Comparison of ENCODE assay signal across 14 mouse cellular contexts in the genomic region with DNA sequence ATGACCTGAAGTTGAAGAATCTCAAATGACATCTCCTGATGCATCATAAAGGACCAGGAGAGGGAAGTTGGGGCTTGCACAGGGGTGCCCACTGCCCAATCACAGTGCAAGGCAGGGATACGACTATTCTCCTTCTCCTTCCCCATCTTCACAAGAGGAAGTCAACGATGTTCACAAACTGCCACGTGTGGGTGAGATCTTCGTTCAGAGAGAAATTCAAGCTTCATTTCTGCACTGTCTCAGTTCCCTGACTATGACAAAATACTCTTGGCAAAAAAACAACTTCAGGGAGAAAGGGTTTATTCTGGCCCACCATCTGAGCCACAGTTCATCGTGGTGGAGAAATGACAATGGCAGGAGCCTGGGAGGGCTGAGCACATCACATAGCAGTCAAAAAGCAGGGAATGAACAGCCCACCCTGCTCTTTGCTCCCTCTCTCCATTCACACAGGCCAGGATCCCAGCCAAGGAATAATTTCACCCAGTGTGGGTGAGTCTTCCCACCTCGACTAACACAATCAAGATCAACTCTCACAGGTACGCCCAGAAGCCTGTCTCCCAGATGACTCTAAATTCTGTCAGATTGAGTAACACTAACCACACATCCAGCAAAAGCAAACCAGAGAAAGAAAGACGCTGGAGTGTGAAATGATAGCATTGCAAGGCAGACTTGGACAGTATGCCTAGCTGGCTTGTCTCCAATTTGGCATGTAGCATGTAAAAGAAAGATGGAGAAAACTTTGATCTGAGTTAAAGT. TPM values are rescaled to one million over a fixed set of nuclear protein-coding genes. Genes with fewer than 3 reads are reported as not detected.
DNase-seq lines count a peak whose midpoint lies in the region; ATAC-seq lines count a peak whose summit lies in the region.
"Had no signal": no experiment of that assay in that cellular context is flagged by ENCODE, and none has a peak within 500 bp of the region (broad histone marks: within the 10 kb centered on the region; RNA-seq: fewer than 3 reads in every experiment).

No protein-coding gene starts in this region.

- ATAC-seq in kidney, embryonic 15.5 days (replicated peaks; ENCODE audit: low FRiP score): no peak

- H3K36me3 ChIP-seq in kidney, embryonic 15.5 days: no peaks in the 10 kb centered on the region
- H3K36me3 ChIP-seq: G1E had no signal

- no peaks in the 10 kb centered on the region for H3K4me1 ChIP-seq in kidney, embryonic 15.5 days
- H3K4me1 ChIP-seq: megakaryocyte, embryonic 14.5 days had no signal

- H3K4me2 ChIP-seq in kidney, embryonic 15.5 days: no peak overlapping the region

- H3K9ac ChIP-seq in kidney, embryonic 15.5 days: no peak overlapping the region

- peak; percentile 18 for DNase-seq in adrenal gland, postnatal 14 days
- DNase-seq in adrenal gland, adult 2 months: no peak
- peak; percentile 11 to 17 for DNase-seq in kidney, postnatal 4 days
- DNase-seq in kidney, postnatal 10 days: no peak
- DNase-seq in left cerebral cortex, postnatal 14 days (ENCODE audit: low spot score in 2 of 2): peak; percentile 9 to 69
- DNase-seq in right cerebral cortex, postnatal 14 days: peak; percentile 22
- DNase-seq in urinary bladder, postnatal 14 days (ENCODE audit: low spot score): no peak
- DNase-seq: kidney, adult 18-20 months; layer of hippocampus, postnatal 36 days; spleen, adult 18-20 months had no signal

- intact Hi-C loops in left cerebral cortex, postnatal 14 days (cut with DNase I): no loop called here

- H3K27ac ChIP-seq in kidney, embryonic 15.5 days: no peak overlapping the region

- H3K27me3 ChIP-seq in kidney, embryonic 15.5 days: no peaks in the 10 kb centered on the region
- H3K27me3 ChIP-seq: megakaryocyte, embryonic 14.5 days had no signal

- 0 out of 2 replicates have a peak, but pooled peaks cover 3% of the 10 kb centered on the region for H3K9me3 ChIP-seq in kidney, embryonic 15.5 days (replicated peaks)

- WGBS in kidney, embryonic 15.5 days: 81% methylated on average over 8 of the region's 8 CpGs

- no peak overlapping the region for H3K4me3 ChIP-seq in kidney, embryonic 15.5 days (replicated peaks)
- H3K4me3 ChIP-seq: megakaryocyte, embryonic 14.5 days had no signal

RNA-seq across cellular contexts. Expression of a gene that starts 35.4 kb away (rescaled TPM):
- total RNA-seq in adrenal gland, postnatal 14 days (2021): not detected in 2 replicates
- not detected for total RNA-seq in adrenal gland, adult 2 months (2021)
- 0.08 TPM in 1 of 2 replicates, not detected in the other for polyA plus RNA-seq in adrenal gland, adult 2 months (2012; rRNA removed)
- total RNA-seq in left cerebral cortex, postnatal 14 days (2021): under 1 TPM; 0.30 to 0.42 TPM
- polyA plus RNA-seq in kidney, embryonic 15.5 days (2015; fragmentation: Nextera tagmentation; extraction: Ambion mirVana): 2.1 and 5.2 TPM in 2 replicates
- total RNA-seq: adrenal gland, adult 18-20 months; G1E had no signal
- polyA plus RNA-seq: G1E had no signal

RNA-seq across cellular contexts. Expression of a gene that starts 36.1 kb away (rescaled TPM):
- 4.5 and 4.8 TPM in 2 replicates for total RNA-seq in adrenal gland, postnatal 14 days (2021)
- total RNA-seq in adrenal gland, adult 2 months (2021): 10 to 100 TPM in 1 of 2 experiments, under 1 TPM in 1; 0.59 to 27.0 TPM
- polyA plus RNA-seq in adrenal gland, adult 2 months (2012; rRNA removed): 29.5 and 47.1 TPM in 2 replicates
- total RNA-seq in left cerebral cortex, postnatal 14 days (2021): under 1 TPM; 0.32 to 0.72 TPM
- polyA plus RNA-seq in kidney, embryonic 15.5 days (2015; fragmentation: Nextera tagmentation; extraction: Ambion mirVana): 3.2 and 3.5 TPM in 2 replicates
- total RNA-seq: G1E had no signal
- polyA plus RNA-seq: G1E had no signal

Comparison
In these comparisons a context has a peak if more than half of its experiments do, and no peak if none do; other contexts are left out.
1. DNase-seq: peak in adrenal gland, postnatal 14 days (single experiment), kidney, postnatal 4 days (2 of 2), left cerebral cortex, postnatal 14 days (2 of 2) and right cerebral cortex, postnatal 14 days (single experiment); none in adrenal gland, adult 2 months (single experiment), kidney, postnatal 10 days (single experiment) and urinary bladder, postnatal 14 days (single experiment).